Mouse (Mus musculus) forebrain, embryonic 11.5 days (tissue): ENCODE measurements around the gene Alkbh5. TPM values are rescaled to one million over a fixed set of nuclear protein-coding genes. Genes with fewer than 3 reads are reported as not detected.
A peak's percentile ranks its signal among the peaks of the same experiment; 100 is the strongest.
"Not testable (repeated sequence)": the region's sequence is repeated elsewhere in the genome, so short reads cannot be mapped to it uniquely, and the experiment has no call there.

Experiments used
- ATAC-seq: fragments of 200-750 bp; cut with Nextera tagmentation; replicated peaks from 2 replicates; pipeline ENCODE4 v1.8.0; 2017; ENCODE audit warnings: moderate TSS enrichment; ENCODE audit not compliant: low FRiP score
- DNase-seq: peaks from one replicate; pipeline ENCODE4 v3.0.0-alpha.2; 2017; ENCODE audit warnings: low spot score
- H3K27ac ChIP-seq: fragments of 300-500 bp; sonication (generic); 2 replicates; pipeline ENCODE4 v1.5.1; 2014; ENCODE audit warnings: low read depth, low read length
- H3K27me3 ChIP-seq: fragments of 300-500 bp; sonication (generic); 2 replicates; pipeline ENCODE4 v1.6.1; 2014; ENCODE audit warnings: mild to moderate bottlenecking, low read length, mixed read lengths; ENCODE audit not compliant: control insufficient read depth, insufficient read depth
- H3K36me3 ChIP-seq: fragments of 300-500 bp; sonication (generic); 2 replicates; pipeline ENCODE4 v1.6.1; 2014; ENCODE audit warnings: mild to moderate bottlenecking, low read length, moderate library complexity, mixed read lengths; ENCODE audit not compliant: control insufficient read depth, insufficient read depth
- H3K4me1 ChIP-seq: fragments of 300-500 bp; sonication (generic); replicated peaks from 2 replicates; pipeline ENCODE4 v1.6.1; 2014; ENCODE audit warnings: low read length, mixed read lengths; ENCODE audit not compliant: control insufficient read depth, insufficient read depth
- H3K4me2 ChIP-seq: fragments of 300-500 bp; sonication (generic); 2 replicates; pipeline ENCODE4 v1.6.1; 2014; ENCODE audit warnings: low read depth, mild to moderate bottlenecking, low read length, moderate library complexity, mixed read lengths; ENCODE audit not compliant: severe bottlenecking
- H3K4me3 ChIP-seq: fragments of 300-500 bp; sonication (generic); 2 replicates; pipeline ENCODE4 v1.5.1; 2014; ENCODE audit warnings: low read depth, low read length
- H3K9ac ChIP-seq: fragments of 300-500 bp; sonication (generic); 2 replicates; pipeline ENCODE4 v1.6.1; 2014; ENCODE audit warnings: low read length
- H3K9me3 ChIP-seq: fragments of 300-500 bp; sonication (generic); 2 replicates; pipeline ENCODE4 v1.6.1; 2016; ENCODE audit warnings: low read length, mixed read lengths; ENCODE audit not compliant: control insufficient read depth
- WGBS: fragments of 180-500 bp; shearing (Covaris S2); extraction: QIAGEN DNeasy Blood & Tissue Kit; methylation state at CpG from one replicate; pipeline ENCODE4 v1.1.7; 2014; 5-methylcytosine and 5-hydroxymethylcytosine counted together
- polyA plus RNA-seq: library from polyadenylated mRNA; unstranded; fragments of >200 nt; fragmentation: Nextera tagmentation; extraction: Ambion mirVana; gene quantifications from 2 replicates; pipeline ENCODE4 v1.2.1, GENCODE M21; 2014

Gene Alkbh5
- polyA plus RNA-seq, 1 experiment from 2014 or later = 41.2 TPM

DNA sequence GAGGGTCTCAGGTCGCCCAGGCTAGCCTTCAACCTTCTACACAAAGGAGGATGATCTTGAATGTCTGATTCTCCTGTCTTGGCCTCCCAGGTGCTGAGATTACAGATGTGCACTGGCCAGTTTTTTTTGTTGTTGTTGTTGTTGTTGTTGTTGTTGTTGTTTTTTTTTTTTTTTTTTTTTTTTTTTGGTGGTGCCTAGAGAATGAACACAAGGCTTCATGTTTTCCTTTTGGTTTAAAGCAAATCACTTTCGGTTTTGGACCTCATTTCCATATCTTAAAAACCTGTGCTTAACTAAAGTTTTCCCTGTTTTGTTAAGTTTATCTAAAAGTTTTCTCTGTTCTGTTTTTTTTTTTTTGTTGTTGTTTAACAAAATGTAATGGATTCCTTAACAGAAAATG, 3.4 kb downstream of the Alkbh5 start:
- 8% methylated on average over 2 of the region's 2 CpGs for WGBS
- DNase-seq = no peak
- H3K9me3 ChIP-seq = no peaks in the 10 kb centered on the region
- peaks cover 22% of the 10 kb centered on the region for H3K4me1 ChIP-seq
- ATAC-seq = no peak
- peak overlapping the region; percentile 98 for H3K4me3 ChIP-seq
- no peaks in the 10 kb centered on the region; the same call in 1 of the 2 replicates for H3K36me3 ChIP-seq
- no peak overlapping the region for H3K27ac ChIP-seq
- no peaks in the 10 kb centered on the region for H3K27me3 ChIP-seq
- peak overlapping the region; percentile 92 for H3K9ac ChIP-seq
- peak overlapping the region; percentile 98 for H3K4me2 ChIP-seq

DNA sequence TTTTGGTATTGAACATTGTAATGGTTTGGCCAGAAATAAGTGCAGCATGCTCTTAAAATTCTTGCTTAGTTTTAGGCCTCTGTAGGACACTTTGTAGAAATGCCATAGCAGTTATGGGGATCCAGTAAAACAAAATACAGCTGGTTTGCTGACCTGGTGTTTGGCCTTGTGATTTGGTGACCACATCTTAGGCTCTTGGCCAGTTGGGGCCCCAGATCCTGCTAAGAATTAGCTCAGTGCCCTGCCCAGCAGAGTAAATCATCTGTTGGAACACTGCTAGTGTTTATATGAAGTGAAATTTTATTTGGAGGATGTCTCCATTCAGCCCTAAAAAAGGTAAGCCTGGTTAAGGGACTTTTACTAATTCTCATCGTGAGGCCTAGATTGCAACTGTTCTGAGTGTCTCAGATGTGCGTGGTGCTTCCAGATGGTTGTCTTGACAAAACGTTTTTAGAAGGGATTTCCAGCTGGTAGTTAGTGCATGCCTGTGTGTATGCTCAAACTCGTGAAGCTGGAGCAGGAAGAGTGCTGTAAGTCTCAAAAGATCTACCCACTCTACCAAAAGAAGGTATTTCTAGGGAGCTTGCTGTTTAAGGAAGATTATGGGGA, 3.9 kb downstream of the Alkbh5 start:
- H3K27ac ChIP-seq = no peak overlapping the region; the same call in 1 of the 2 replicates
- peaks cover 22% of the 10 kb centered on the region for H3K4me1 ChIP-seq
- no peaks in the 10 kb centered on the region; the same call in 1 of the 2 replicates for H3K36me3 ChIP-seq
- H3K4me2 ChIP-seq = peak overlapping the region; percentile 69
- DNase-seq (no peak), ATAC-seq (no peak)
- H3K9me3 ChIP-seq = no peaks in the 10 kb centered on the region
- no peaks in the 10 kb centered on the region for H3K27me3 ChIP-seq
- 23% methylated on average over 4 of the region's 4 CpGs for WGBS
- peak overlapping the region; percentile 98 for H3K4me3 ChIP-seq
- H3K9ac ChIP-seq = peak overlapping the region; percentile 46; the same call in 1 of the 2 replicates

- H3K36me3 ChIP-seq = no peaks in the 10 kb centered on the region; the same call in 1 of the 2 replicates
- DNase-seq = no peak
- no peaks in the 10 kb centered on the region for H3K27me3 ChIP-seq
- H3K4me1 ChIP-seq = peaks cover 22% of the 10 kb centered on the region
- WGBS = 71% methylated on average over 2 of the region's 2 CpGs
- no peak overlapping the region for H3K27ac ChIP-seq
- no peaks in the 10 kb centered on the region for H3K9me3 ChIP-seq
- ATAC-seq = no peak
- no peak overlapping the region; the same call in 1 of the 2 replicates for H3K9ac ChIP-seq
- H3K4me2 ChIP-seq = peak overlapping the region; percentile 69
- H3K4me3 ChIP-seq = peak overlapping the region; percentile 98
Measured at GRCm38 (mm10) chr11:60540761-60541160, 4.6 kb downstream of the Alkbh5 start.

DNA sequence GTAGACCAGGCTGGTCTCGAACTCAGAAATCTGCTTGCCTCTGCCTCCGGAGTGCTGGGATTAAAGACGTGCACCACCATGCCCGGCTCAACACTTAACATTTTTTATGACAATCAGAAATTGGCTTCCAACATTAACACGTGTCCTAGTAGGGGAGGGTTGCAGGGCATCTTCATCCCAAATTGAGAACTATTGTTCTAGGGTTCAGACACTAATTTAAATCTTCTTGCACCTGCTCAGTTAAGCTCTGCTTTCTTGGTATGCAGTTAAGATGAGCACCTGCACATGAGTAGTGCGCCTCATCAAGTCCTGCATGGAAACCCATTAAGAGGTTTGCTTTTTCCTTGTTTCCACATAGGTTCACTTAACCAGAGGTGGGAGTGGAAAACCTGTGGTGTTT, 5.7 kb downstream of the Alkbh5 start:
- no peak overlapping the region for H3K4me3 ChIP-seq
- peaks cover 15% of the 10 kb centered on the region for H3K4me1 ChIP-seq
- H3K4me2 ChIP-seq = no peak overlapping the region
- ATAC-seq = no peak
- DNase-seq = no peak
- no peaks in the 10 kb centered on the region for H3K27me3 ChIP-seq
- H3K36me3 ChIP-seq = no peaks in the 10 kb centered on the region; the same call in 1 of the 2 replicates
- H3K9me3 ChIP-seq = no peaks in the 10 kb centered on the region
- no peak overlapping the region for H3K27ac ChIP-seq
- 88% methylated on average over 6 of the region's 6 CpGs for WGBS
- H3K9ac ChIP-seq = no peak overlapping the region

DNA sequence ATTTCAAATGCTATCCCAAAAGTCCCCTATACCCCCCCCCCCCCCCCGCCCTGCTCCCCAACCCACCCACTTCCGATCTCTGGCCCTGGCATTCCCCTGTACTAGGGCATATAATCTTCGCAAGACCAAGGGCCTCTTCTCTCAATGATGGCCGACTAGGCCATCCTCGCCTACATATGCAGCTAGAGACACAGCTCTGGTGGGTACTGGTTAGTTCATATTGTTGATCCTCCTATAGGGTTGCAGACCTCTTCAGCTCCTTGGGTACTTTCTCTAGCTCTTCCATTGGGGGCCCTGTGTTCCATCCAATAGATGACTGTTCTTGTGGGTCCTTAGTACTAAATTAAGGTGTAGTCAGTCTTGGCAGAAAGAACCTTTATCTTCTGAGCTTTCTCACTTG, 7.0 kb downstream of the Alkbh5 start:
- H3K27me3 ChIP-seq, H3K9me3 ChIP-seq, DNase-seq, ATAC-seq, H3K27ac ChIP-seq, H3K4me3 ChIP-seq, H3K36me3 ChIP-seq, H3K9ac ChIP-seq, H3K4me2 ChIP-seq: not testable (repeated sequence)
- WGBS = 93% methylated on average over 5 of the region's 5 CpGs
- H3K4me1 ChIP-seq = peaks cover 15% of the 10 kb centered on the region

- H3K9me3 ChIP-seq = no peaks in the 10 kb centered on the region
- no peak overlapping the region for H3K4me2 ChIP-seq
- no peak overlapping the region for H3K4me3 ChIP-seq
- H3K27ac ChIP-seq = no peak overlapping the region
- peaks cover 3% of the 10 kb centered on the region; the same call in 1 of the 2 replicates for H3K36me3 ChIP-seq
- H3K4me1 ChIP-seq = peaks cover 10% of the 10 kb centered on the region
- WGBS = 90% methylated on average over 4 of the region's 4 CpGs
- no peak overlapping the region for H3K9ac ChIP-seq
- DNase-seq (no peak), ATAC-seq (no peak)
- H3K27me3 ChIP-seq = no peaks in the 10 kb centered on the region
Measured at GRCm38 (mm10) chr11:60545433-60545832, 9.3 kb downstream of the Alkbh5 start.

GRCm38 (mm10) chr11:60548112-60548511, 11.9 kb downstream of the Alkbh5 start:
- WGBS = 97% methylated on average over 3 of the region's 3 CpGs
- H3K36me3 ChIP-seq = peaks cover 7% of the 10 kb centered on the region; the same call in 1 of the 2 replicates

DNA sequence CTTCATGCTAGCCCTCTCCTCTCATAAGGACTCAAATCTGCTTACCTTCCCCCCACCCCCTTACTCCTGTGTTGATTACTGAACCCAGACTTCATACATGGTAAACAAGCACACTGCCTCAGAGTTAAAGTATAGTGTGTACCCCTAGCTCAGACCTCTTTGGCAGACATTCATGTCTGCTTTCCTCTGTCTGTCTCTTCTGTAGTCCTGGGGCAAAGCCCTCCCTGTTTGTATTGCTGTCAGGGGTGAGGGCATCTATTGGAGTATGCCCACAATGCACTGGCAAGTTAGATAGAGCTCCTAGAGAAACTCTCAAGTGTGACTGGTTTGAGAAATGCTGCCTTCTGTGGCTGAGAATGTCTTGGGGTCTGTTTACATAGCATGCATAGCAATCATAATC, 16.9 kb downstream of the Alkbh5 start:
- peaks cover 22% of the 10 kb centered on the region for H3K36me3 ChIP-seq

More at GRCm38 (mm10) chr11:60548112-60548511, 11.9 kb downstream of the Alkbh5 start:
- H3K4me1 ChIP-seq = no peaks in the 10 kb centered on the region
- ATAC-seq (no peak), DNase-seq (no peak)
- H3K4me2 ChIP-seq = no peak overlapping the region
- no peak overlapping the region for H3K4me3 ChIP-seq
- no peak overlapping the region for H3K9ac ChIP-seq
- H3K27me3 ChIP-seq = no peaks in the 10 kb centered on the region
- no peaks in the 10 kb centered on the region for H3K9me3 ChIP-seq
- H3K27ac ChIP-seq = no peak overlapping the region

DNA sequence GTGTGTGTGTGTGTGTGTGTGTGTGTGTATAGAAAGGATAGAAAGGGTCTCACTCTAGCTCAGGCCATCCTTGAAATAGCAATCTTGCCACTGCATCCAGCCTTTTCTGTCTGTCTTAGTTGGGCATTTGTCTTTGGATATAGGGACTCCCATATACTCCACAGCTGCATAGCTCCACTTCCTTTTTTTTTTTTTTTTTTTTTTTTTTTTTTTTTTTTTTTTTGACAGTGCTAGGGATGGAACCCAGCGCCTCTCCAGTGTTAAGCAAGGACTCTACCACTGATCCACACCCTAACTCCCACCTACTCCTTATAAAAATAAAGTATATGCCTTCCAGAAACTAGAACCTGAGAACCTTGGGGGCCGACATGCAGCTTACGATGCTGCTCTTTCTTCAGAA, 21.5 kb downstream of the Alkbh5 start:
- WGBS = 85% methylated on average over 3 of the region's 3 CpGs
- no peaks in the 10 kb centered on the region for H3K4me1 ChIP-seq
- no peak for ATAC-seq
- no peak for DNase-seq
- H3K4me3 ChIP-seq = no peak overlapping the region
- H3K9me3 ChIP-seq = no peaks in the 10 kb centered on the region
- no peak overlapping the region for H3K27ac ChIP-seq
- no peak overlapping the region for H3K4me2 ChIP-seq
- peaks cover 18% of the 10 kb centered on the region for H3K36me3 ChIP-seq
- H3K9ac ChIP-seq = no peak overlapping the region
- no peaks in the 10 kb centered on the region for H3K27me3 ChIP-seq

More for the DNA sequence above, 16.9 kb downstream of the Alkbh5 start:
- H3K9ac ChIP-seq = no peak overlapping the region
- DNase-seq (no peak), ATAC-seq (no peak)
- no peak overlapping the region for H3K27ac ChIP-seq
- H3K4me1 ChIP-seq = no peaks in the 10 kb centered on the region
- H3K9me3 ChIP-seq = no peaks in the 10 kb centered on the region
- H3K4me2 ChIP-seq = no peak overlapping the region
- no peaks in the 10 kb centered on the region for H3K27me3 ChIP-seq
- no peak overlapping the region for H3K4me3 ChIP-seq
